Mouse (Mus musculus) myocyte (in vitro differentiated cells): ENCODE measurements around the gene Insl6.

Experiments used
- CEBPB ChIP-seq: IDR thresholded peaks from 2 replicates; pipeline ENCODE4 v1.6.1; 2011; ENCODE audit warnings: mild to moderate bottlenecking, moderate library complexity; ENCODE audit not compliant: poor library complexity, insufficient read depth, severe bottlenecking
- E2F4 ChIP-seq: IDR thresholded peaks from one replicate; pipeline ENCODE4 v1.6.1; 2011; ENCODE audit warnings: mild to moderate bottlenecking, control low read depth, moderate library complexity; ENCODE audit not compliant: insufficient read depth
- MAX ChIP-seq: IDR thresholded peaks from one replicate; pipeline ENCODE4 v1.6.1; 2011; ENCODE audit warnings: low read depth, mild to moderate bottlenecking, control low read depth
- MYOD1 ChIP-seq, 3 experiments: IDR thresholded peaks; one replicate each; pipeline ENCODE4 v1.6.1; 2011; ENCODE audit warnings: control low read depth in 2 of 3, low read depth in 2 of 3, mild to moderate bottlenecking in 2 of 3, moderate library complexity in 1 of 3; ENCODE audit not compliant: insufficient read length in 2 of 3, control insufficient read depth in 1 of 3
- MYOG ChIP-seq, 3 experiments: IDR thresholded peaks; one replicate each; pipeline ENCODE4 v1.6.1; 2011; ENCODE audit warnings: control low read depth in 2 of 3, low read depth in 2 of 3, mild to moderate bottlenecking in 2 of 3; ENCODE audit not compliant: insufficient read length in 2 of 3, control insufficient read depth in 1 of 3, insufficient read depth in 1 of 3
- POLR2A ChIP-seq: IDR thresholded peaks from one replicate; pipeline ENCODE4 v1.6.1; 2011; ENCODE audit warnings: low read depth, mild to moderate bottlenecking, control low read depth, moderate library complexity; ENCODE audit not compliant: insufficient read length
- POLR2AphosphoS2 ChIP-seq: IDR thresholded peaks from one replicate; pipeline ENCODE4 v1.6.1; 2011; ENCODE audit warnings: low read depth, control low read depth; ENCODE audit not compliant: insufficient read length
- REST ChIP-seq: IDR thresholded peaks from one replicate; pipeline ENCODE4 v1.6.1; 2011; ENCODE audit warnings: mild to moderate bottlenecking, control low read depth, moderate library complexity; ENCODE audit not compliant: insufficient read depth, insufficient read length
- TCF12 ChIP-seq: IDR thresholded peaks from one replicate; pipeline ENCODE4 v1.6.1; 2011; ENCODE audit warnings: mild to moderate bottlenecking, control low read depth; ENCODE audit not compliant: poor library complexity, insufficient read depth, severe bottlenecking
- TCF3 ChIP-seq: IDR thresholded peaks from one replicate; pipeline ENCODE4 v1.6.1; 2011; ENCODE audit warnings: low read depth, control low read depth; ENCODE audit not compliant: insufficient read length
- USF1 ChIP-seq: IDR thresholded peaks from one replicate; pipeline ENCODE4 v1.6.1; 2011; ENCODE audit warnings: low read depth, mild to moderate bottlenecking, control low read depth, moderate library complexity

- TF ChIP-seq POLR2A (no peak), TCF12 (no peak), TCF3 (no peak), MYOD1 (IDR thresholded peaks at IDR 0.05; ENCODE audit: control insufficient read depth in 1 of 3, insufficient read length in 2 of 3, low read depth in 2 of 3) (no peak), CEBPB (no peak), E2F4 (no peak), MAX (no peak), USF1 (no peak), POLR2AphosphoS2 (no peak), MYOG (IDR thresholded peaks at IDR 0.05; ENCODE audit: control insufficient read depth in 1 of 3, insufficient read depth in 1 of 3, insufficient read length in 2 of 3, low read depth in 2 of 3) (no peak), REST (no peak)
These were observed 37.2 kb upstream of the Insl6 start for GRCm38 (mm10) chr19:29362173-29362930.
